Mouse (Mus musculus) thymus, adult 2 months (tissue): ENCODE results near the gene Il12rb2.

Experiments
- CTCF ChIP-seq: fragments of 200-500 bp; IDR thresholded peaks from 2 replicates; pipeline ENCODE4 v1.5.1; 2012; ENCODE audit warnings: mild to moderate bottlenecking, control low read depth, low read length, moderate library complexity, borderline replicate concordance; ENCODE audit not compliant: control insufficient read depth, poor library complexity, insufficient read depth; ENCODE audit errors: extremely low read depth
- POLR2A ChIP-seq: fragments of 200-500 bp; IDR thresholded peaks from 2 replicates; pipeline ENCODE4 v1.6.1; 2012; ENCODE audit warnings: mild to moderate bottlenecking, low read length, control low read depth, moderate library complexity; ENCODE audit not compliant: control insufficient read depth, poor library complexity, insufficient read depth; ENCODE audit errors: extremely low read depth

DNA sequence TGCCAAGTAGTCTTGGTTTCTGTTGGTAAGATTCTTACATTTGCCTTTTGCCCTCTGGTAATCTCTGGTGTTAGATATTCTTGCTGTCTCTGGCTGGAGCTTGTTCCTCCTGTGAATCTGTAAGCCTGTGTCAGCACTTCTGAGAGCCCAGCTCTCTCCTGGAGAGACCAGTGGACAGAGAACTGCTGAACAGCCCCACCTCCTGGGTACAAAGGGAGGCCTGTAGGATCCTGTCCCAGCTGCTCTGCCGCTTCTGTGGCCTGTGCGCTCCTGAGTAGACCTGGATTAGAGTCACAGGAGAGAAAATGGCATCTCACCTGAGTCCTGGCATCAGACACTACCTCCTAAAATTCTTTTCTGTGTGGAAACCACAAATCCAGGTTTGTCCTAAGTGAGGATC, 37.4 kb upstream of the Il12rb2 start:
- TF ChIP-seq CTCF (no peak), POLR2A (no peak)
